Mouse (Mus musculus): ENCODE data around the gene Car3. TPM values are rescaled to one million over a fixed set of nuclear protein-coding genes. Genes with fewer than 3 reads are reported as not detected.

The Car3 gene
- 2.5 and 5.1 TPM in 2 replicates for polyA plus RNA-seq (2012; ENCODE audit: low replicate concordance)

GRCm38 (mm10) chr3:14863022-14863711 lies at the start of gene Car3:
Gene Car3 (plus strand): TSS chr3:14863512.

GRCm38 (mm10) chr3:14886102-14887098 lies 23.1 kb downstream of the Car3 start, which contains the start of gene Car2:
Gene Car2 (plus strand): TSS chr3:14886273.

Other genes with a start within 250 kb of the Car3 start
- gene Car13, start 221.8 kb upstream of the Car3 start, polyA plus RNA-seq (2012; ENCODE audit: low replicate concordance): 0.78 and 1.7 TPM in 2 replicates
- 48.8 and 91.3 TPM in 2 replicates for gene Car1, start 55.1 kb upstream of the Car3 start, polyA plus RNA-seq (2012; ENCODE audit: low replicate concordance)
- 224 and 599 TPM in 2 replicates for gene Car2, start 22.8 kb downstream of the Car3 start, polyA plus RNA-seq (2012; ENCODE audit: low replicate concordance)